Mouse (Mus musculus): ENCODE data around the gene Ogfod1.

DNA sequence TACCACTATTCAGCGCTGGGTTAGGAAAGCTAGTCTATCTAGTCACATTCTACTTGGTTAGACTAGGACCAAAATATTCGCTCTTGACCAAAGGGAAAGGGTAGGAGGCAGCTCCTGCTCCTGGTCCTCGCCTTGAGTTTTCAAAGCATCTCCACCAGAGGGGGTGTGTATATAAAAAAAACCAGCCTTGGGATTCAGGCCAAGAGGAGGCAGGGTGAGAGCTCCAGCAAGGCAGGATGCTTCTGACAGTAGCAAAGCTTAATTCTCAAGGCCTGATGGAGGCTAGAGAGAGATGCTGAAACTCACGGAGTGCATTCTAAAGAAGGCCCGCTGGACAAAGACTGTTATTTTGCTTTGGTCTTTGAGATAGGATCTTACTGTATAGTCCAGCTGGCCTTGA is 67.1 kb downstream of the Ogfod1 start:
- TF ChIP-seq CTCF (IDR thresholded peaks at IDR 0.05; ENCODE audit: low read depth, low read length) (peak; percentile 14), POLR2A (IDR thresholded peaks at IDR 0.05; ENCODE audit: insufficient read depth, low read length) (no peak), EP300 (IDR thresholded peaks at IDR 0.05; ENCODE audit: insufficient read depth, low read depth, low read length) (no peak)

Data from ES-Bruce4 (cell line).